16 mouse cellular contexts compared by ENCODE assay signal in genomic region chr10:128960590-128961584, GRCm38 (mm10). TPM values are rescaled to one million over a fixed set of nuclear protein-coding genes. Genes with fewer than 3 reads are reported as not detected.
DNase-seq lines count a peak whose midpoint lies in the region; ATAC-seq and TF ChIP-seq lines count a peak whose summit lies in the region.
"Had no signal": no experiment of that assay in that cellular context is flagged by ENCODE, and none has a peak within 500 bp of the region (broad histone marks: within the 10 kb centered on the region; RNA-seq: fewer than 3 reads in every experiment).

Gene Mettl7b (minus strand): TSS chr10:128960988.

- WGBS in intestine, embryonic 15.5 days = 66% methylated on average over 12 of the region's 12 CpGs

- peak; percentile 90 for ATAC-seq in intestine, embryonic 15.5 days
- ATAC-seq: Patski had no signal

- H3K27ac ChIP-seq in layer of hippocampus, adult 2 months = peak within 1 kb of the TSS; percentile 64
- peak within 1 kb of the TSS; percentile 59 for H3K27ac ChIP-seq in intestine, embryonic 15.5 days
- H3K27ac ChIP-seq: embryonic facial prominence, embryonic 13.5 days had no signal

- no peaks in the 10 kb centered on the region for H3K36me3 ChIP-seq in intestine, embryonic 15.5 days
- H3K36me3 ChIP-seq: embryonic facial prominence, embryonic 13.5 days had no signal

- H3K9me3 ChIP-seq in intestine, embryonic 15.5 days = no peaks in the 10 kb centered on the region
- H3K9me3 ChIP-seq: embryonic facial prominence, embryonic 13.5 days had no signal

- H3K9ac ChIP-seq in intestine, embryonic 15.5 days = no peak within 1 kb of the TSS
- H3K9ac ChIP-seq: embryonic facial prominence, embryonic 13.5 days had no signal

- H3K27me3 ChIP-seq in intestine, embryonic 15.5 days (replicated peaks) = no peaks in the 10 kb centered on the region
- H3K27me3 ChIP-seq: Patski had no signal

- H3K4me1 ChIP-seq in intestine, embryonic 15.5 days (replicated peaks) = peaks cover 6% of the 10 kb centered on the region; the same call in 1 of the 2 replicates
- H3K4me1 ChIP-seq: embryonic facial prominence, embryonic 13.5 days had no signal

- H3K4me3 ChIP-seq in layer of hippocampus, adult 2 months = no peak within 1 kb of the TSS
- H3K4me3 ChIP-seq in intestine, embryonic 15.5 days (replicated peaks) = no peak within 1 kb of the TSS
- H3K4me3 ChIP-seq: embryonic facial prominence, embryonic 13.5 days had no signal

- peak in 1 of 2 experiments; percentile 36 for DNase-seq in layer of hippocampus, adult 2 months (ENCODE audit: low spot score in 2 of 2)
- no peak for DNase-seq in layer of hippocampus, adult 9-10 months (ENCODE audit: low spot score)
- DNase-seq in kidney, postnatal 36 days = peak; percentile 75 to 82
- peak; percentile 84 for DNase-seq in thymus, postnatal 4 days
- no peak for DNase-seq in testis, postnatal 10 days (ENCODE audit: low spot score)
- DNase-seq in right cerebral cortex, adult 18-20 months = no peak
- DNase-seq: cerebellum, postnatal 10 days; lung, adult 2 months had no signal

- no peak for TF ChIP-seq CTCF in layer of hippocampus, adult 2 months (conservative IDR thresholded peaks at IDR 0.05)

- peak within 1 kb of the TSS; percentile 37; the same call in 1 of the 2 replicates for H3K4me2 ChIP-seq in intestine, embryonic 15.5 days (replicated peaks)
- H3K4me2 ChIP-seq: embryonic facial prominence, embryonic 13.5 days; midbrain, embryonic 11.5 days had no signal

RNA-seq across cellular contexts. Expression of gene Mettl7b, which starts in this region (rescaled TPM):
- total RNA-seq in layer of hippocampus, adult 2 months (2021) = not detected
- polyA plus RNA-seq in intestine, embryonic 15.5 days (2015; fragmentation: Nextera tagmentation; extraction: Ambion mirVana) = 12.0 and 12.3 TPM in 2 replicates
- total RNA-seq: left cerebral cortex, postnatal 36 days had no signal
- polyA plus RNA-seq: embryonic facial prominence, embryonic 13.5 days; heart, embryonic 14.5 days; midbrain, embryonic 11.5 days; neural tube, embryonic 14.5 days; stomach, embryonic 14.5 days had no signal

Comparison
In these comparisons a context has a peak if more than half of its experiments do, and no peak if none do; other contexts are left out.
1. DNase-seq: peak in kidney, postnatal 36 days (2 of 2) and thymus, postnatal 4 days (single experiment); none in layer of hippocampus, adult 9-10 months (single experiment), testis, postnatal 10 days (single experiment) and right cerebral cortex, adult 18-20 months (single experiment).